Mouse (Mus musculus) thymus, postnatal 25 days (tissue): ENCODE results near the gene Sorbs1.

Source experiments
- DNase-seq: peaks from one replicate; pipeline ENCODE4 v3.0.0; 2022

Gene Sorbs1

DNA sequence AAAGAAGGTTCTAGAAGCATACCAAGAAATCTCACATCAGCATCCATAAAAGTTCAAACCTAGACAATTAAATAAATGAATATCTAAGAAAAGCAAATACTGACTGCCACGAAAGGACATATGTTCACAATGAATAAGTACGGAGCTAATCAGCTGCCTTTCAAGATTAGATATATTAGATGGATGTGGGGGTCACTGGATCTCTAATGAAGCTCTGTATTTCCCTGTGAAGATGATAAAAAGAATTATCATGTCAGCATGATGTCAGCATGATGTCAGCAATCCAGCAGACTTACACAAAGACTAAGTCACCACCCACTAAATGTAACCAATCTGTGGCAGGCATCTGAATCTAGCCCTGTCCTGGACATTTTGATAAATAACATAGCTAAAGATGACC lies 77.8 kb downstream of the Sorbs1 start:
- DNase-seq, result no peak

DNA sequence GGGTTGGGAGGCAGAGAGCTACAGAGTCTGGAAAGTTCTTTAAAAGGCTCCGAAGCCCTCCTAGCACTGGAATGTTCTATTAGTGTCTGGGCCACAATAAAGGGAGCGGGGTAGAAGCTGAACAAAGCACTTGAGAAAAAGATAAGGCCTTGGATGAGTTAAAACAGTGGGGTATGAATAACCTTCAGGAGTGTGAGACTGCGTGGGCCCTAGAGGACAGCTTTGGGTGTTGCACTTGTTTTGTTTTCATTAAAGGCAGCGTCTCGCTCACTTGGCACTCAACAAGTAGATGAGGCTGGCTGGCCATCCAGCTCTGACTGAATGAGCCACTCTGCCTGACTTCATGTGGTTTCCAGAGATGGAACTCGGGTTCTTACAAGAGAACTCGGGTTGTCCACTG lies 78.5 kb downstream of the Sorbs1 start:
- no peak for DNase-seq

DNA sequence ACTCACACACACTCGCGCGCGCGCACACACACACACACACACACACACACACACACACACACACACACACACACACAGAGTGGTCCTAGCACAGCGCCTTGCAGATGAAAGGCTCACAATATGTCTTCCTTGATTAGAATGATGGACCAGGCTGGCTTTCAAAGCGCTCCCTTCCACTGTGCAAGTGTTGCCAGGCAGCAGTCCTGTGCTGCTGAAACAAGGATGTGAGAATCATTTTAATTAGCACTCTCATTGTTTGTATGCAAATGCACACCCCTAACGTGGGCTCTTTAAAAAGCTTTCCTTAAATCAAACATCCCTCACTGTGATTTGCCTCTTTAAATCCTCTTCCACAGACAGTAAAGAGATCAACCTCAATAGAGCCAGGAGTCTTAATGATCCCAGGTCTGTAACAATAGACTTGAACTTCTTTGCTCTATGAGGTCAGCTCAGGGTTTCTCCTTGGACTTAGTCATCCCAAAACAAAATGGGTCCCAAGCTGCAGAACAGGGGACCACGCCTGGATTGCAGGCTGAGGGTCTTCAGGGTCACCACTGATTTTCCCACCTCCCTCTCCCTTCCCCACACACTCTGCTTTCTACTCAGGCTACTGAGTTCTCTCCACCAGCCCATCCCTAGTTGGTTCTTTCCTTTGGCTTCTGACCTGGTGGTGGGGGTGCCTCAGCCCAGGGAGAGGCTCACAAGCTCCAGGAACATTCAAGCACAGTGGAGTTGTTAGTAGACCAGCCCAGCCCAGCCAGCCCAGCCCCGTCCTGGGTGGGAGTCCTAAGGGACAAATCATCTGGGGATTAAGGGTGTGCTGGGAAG lies 79.3 kb downstream of the Sorbs1 start:
- DNase-seq, result no peak

DNA sequence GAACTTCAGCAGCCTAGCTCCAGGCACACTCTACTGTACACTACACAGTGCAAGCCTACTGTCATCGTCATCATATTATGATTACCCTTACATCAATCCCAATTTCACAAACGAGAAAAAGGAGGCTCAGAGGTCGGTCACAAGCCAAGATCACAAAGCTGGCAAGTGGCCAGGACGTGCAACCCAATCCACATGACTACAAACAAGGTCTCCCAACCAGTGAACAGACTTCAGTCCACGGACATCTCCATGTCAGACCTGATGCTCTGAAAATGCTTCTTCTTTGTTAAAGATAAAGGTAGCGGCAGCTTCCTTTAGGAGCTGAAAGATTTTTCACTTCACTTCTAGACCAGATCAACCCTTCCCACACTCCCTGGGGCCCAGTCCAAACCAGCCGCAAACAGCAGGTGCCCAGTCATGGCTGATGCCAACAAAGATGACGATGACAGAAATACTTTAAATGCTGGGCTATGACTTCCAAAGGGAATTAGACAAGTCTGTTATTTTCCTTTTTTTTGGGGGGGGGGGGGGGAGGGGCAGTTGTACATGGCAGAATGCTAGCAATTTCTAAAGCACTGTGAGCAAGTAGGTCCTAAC lies 80.2 kb downstream of the Sorbs1 start:
- DNase-seq, result no peak

DNA sequence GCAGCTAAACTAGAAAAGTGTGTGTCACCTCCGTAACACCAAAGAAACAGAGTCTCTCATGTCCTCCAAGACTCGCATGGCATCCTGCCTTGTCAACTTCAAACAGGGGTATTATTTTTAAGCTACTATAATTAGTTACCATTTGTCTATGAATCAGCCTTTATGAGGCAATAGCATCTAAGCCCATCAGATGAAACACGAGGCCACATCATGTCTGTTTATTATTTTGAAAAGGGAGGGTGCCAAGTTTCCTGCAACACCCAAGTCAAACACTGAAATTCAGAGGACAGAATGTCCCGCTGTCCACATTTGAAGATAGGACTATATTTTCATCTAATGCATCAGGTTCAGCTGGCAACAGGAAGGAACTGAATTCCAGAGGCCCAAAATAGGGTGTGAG lies 81.6 kb downstream of the Sorbs1 start:
- DNase-seq, result no peak

DNA sequence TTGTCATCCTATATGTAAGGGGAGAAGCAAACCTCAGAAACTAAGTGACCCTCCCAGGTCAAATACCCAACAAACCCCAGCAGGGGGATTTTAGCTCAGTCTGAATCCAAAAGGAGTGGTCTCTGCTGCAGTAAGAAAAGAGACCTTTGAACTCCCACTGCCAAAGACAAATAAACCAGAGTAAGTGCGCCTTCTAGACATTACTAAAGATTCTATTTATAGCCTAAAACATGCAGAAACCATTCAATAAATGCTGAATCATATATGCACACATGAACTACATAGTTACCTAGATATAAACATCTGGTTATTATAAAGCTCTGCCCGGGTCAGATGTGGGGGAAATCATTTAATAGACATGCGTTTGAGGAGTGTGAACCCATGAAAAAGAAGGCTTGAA lies 84.0 kb downstream of the Sorbs1 start:
- DNase-seq, result no peak

DNA sequence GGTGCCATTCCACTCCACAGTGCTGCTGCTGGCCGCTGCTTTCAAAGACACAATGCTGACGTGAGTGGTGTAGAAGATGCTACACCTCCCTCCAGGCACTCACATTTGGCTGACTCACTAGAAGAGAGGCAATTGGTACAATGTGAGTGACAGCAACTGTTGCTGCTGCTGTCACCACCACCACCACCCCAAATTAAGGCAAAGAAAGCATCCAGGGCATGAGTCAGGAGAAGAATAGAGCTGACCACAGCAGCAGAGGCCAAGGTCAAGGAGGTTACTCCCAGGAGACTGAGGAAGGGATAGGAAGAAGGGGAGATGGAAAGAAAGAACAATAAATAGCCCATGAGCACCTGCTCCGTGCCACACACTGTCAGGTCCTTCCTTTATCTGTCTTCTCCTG lies 84.4 kb downstream of the Sorbs1 start:
- no peak for DNase-seq

DNA sequence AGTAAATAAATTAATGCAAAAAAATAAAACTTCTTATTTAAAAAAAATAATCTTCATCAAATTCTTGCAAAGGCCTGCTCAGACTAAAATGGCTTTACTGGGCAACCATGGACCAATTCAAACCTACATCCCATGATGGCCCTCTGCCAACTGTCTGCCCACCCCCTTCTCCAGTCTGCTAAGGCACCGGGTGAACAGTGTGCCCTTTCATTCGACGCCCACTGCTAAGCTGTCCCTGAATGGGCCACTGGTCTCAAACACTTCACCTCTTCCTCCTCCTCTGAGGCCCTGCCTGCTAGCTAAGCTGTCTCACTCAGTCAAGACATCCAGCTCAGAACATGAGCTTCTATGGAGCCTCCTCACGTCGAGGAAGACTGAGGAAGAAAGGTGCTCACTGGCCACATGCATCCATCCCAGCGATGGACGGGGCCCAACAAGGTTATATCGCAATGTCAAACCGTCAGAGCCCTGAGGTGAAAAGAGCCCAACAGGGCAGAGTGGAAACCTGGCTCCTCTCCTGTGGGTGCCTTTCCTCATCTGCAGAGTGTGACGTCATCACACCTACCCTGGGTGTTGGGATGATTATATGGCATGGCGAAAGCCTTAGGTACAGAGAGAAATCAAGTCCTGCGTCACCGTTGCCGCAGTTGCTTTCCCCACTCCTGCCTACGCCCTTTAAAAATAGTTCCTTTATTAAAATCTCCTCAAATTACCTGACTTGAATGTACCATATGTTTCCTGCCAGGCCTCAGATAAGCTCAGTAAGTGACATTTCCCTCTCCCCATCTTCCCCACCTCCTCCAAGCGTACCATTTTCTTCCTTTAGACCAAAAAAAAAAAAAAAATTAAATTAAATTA lies 87.2 kb downstream of the Sorbs1 start:
- DNase-seq, result no peak

DNA sequence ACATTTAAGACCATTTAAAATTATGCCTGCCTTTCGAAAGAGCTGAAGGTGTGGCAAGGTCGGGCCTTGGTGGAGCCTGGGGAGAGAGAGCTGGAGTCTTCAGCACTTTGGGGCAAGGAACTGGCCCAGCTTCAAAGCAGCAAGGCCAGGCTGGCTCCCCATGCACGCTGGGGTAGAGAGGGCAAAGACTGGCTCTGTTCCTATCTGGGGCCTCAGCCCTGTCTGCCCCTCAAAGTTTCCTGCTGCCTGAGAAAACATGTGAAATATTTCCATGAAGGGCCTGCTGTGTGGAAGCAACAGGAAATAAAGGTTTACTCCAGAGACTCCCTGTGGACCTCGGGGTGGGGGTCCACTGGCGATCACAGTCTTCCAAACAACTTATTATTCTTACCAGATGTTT lies 88.3 kb downstream of the Sorbs1 start:
- DNase-seq, result no peak

DNA sequence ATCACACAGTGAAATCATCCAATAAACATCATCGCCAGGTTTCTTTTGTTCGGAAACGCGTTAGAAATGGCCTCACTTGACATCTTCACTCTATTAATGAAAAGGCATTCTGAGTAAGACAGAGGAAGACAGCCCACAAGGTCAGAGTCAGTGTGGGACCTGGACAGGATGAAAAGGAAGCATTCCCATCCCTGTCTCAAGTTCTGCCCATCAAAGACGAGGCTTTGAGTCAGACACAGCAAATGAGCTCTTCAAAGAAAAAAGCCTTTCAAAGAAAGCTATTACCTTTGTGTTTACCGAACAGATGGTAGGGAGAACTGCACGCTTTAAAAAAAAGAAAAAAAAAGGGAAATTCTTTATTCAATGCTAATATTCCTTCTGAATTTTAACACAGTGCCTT lies 92.5 kb downstream of the Sorbs1 start:
- DNase-seq, result no peak

DNA sequence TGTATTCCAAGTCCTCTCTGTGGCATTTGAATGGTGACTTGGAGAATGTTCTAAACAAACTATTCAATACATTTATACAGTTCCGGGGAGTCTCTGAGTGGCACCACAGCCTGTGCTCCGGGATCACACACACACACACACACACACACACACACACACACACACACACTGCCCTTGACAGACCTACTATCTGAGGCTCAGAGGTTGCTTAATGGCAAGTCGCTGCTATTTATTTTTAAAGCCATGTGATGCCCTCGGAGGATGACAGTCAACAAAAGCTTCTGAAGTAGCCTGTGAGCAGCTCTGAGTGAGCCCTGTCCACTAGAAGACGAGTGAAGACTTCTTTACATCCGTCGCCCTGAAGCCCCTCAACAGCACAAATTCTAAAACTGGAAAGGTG lies 94.3 kb downstream of the Sorbs1 start:
- no peak for DNase-seq

DNA sequence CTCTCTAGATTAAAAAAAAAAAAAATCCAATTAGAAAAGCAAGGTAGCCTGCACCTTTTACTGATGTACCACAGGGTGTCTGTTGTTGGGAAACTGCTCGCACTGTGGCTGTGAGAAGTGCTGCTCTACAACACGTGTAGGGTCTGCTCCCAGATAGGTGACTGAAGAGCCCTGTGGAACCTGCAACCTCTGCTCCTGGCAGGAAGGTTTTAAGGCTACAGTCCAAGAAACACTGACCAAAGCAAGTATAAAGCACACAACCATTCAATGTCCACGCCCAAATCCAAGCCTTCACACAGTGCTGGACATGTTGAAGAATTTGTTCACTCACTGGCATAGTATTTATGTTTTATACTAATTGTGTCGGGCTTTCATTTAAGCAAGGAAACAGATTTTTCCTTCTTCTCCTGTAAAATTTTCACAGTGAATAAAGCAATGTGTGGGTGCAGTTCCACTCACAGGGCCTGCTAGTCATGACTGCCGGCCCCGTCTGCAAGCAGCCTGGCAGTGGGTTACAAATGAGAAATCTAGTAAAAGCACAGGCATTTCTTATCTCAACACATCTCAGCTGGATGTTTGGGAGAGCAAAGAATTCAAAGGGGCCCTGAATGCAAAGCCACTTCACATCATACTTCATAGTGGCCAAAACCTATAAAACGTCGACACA lies 96.3 kb downstream of the Sorbs1 start:
- no peak for DNase-seq

DNA sequence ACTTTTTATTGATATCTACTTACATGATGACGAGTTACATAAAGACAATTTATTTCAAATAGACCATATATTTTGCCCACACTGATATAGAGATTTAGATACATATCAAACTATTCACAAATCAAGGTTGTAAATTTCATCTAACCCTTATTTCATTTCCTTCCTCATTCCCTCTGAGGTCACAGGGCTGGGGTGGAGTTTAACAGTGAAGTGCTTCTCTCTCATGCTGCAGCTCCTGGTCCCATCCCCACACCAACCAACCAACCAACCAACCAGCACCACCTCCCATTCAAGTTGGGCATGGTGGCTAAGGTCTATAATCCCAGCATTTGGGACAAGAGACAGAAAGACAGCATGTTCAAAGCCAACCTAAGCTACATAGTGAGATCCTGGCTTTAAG lies 97.9 kb downstream of the Sorbs1 start:
- no peak for DNase-seq

DNA sequence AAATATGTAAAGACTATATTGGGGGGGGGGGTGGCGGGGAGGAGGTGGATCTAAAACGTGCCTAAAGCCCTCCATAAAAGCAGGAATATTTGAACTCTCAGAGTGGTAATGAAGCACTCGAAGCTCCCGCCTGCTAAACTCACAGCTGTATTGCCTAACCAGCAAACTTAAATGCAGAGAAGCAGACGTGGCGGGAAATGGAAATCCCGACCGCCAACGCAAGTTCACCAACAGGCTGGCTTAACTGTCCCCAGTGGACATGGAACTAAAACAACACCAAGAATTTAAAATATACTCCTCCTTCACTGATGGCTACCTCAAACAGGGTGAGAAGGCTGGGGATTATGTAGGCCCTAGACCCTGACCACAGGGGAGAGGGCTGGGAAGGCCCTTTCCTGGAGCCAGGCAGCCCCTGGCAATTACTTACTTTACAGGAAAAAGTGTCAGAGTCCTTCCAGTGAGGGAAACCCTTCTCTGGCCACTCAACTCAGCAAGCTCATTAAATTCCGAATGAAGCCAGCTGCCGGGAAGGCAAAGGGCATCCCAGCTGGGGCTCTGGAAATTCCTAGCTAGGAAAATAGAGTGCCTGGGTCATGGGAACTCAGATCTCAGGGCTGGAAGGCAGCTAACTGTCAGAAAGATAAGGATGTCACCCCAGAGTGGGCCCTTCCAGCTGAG lies 98.6 kb downstream of the Sorbs1 start:
- no peak for DNase-seq

DNA sequence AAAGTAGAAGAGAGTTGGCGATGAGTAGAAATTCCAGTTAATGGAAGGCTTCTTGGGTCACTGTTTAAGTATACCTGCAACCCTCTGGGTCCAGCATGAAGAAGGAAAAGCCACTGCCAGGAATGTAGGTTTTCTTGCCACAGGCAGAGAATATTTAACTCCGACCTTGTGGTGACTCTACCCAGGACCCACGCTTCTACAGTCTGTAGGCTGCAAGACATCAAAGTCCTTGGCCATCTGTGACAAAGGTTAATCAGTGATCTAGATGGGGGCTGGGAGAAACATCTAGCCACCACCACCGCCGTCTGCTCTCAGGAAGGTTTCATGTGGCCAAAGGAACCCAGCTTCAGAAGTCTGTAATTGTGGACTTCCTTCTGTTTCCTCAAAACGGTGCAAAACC lies 99.2 kb downstream of the Sorbs1 start:
- no peak for DNase-seq

DNA sequence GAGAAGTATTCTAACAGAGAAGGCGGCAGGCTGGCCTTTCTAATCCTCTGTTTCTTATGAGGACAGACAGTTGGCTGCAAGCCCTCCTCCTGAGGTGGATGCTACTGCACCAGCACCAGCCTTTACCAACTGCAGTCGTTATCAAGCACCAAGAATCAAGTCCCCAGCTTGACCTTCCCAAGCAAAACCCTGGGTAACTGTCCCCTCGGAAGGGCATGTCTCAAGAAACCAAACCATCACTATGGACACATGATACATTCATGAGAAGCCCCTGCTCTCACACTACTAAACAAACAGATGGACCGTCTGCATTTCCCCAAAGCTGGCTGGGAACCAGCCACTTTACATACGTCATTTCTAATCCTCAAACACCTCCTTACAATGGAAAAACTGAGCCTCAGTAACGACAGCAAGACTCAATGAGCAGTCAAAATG lies 102.2 kb downstream of the Sorbs1 start:
- DNase-seq, result no peak

DNA sequence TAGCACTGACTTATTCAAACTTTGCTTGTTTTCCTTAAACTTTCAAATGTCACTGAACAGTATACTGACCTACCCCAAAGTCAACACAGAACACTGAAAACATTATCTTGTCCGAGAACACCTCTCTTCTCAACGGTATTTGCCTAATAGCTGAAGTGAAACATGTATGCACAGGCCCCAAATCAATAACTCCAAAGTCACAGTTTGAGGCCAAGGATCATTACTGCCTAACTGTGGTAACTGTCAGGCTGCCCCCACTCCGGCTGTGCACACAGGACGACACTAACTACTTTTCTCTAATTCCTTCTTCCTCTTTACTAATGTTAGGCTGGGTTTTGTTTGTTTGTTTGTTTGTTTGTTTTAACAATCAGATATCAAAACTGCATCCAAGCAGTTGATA lies 103.1 kb downstream of the Sorbs1 start:
- DNase-seq, result no peak

DNA sequence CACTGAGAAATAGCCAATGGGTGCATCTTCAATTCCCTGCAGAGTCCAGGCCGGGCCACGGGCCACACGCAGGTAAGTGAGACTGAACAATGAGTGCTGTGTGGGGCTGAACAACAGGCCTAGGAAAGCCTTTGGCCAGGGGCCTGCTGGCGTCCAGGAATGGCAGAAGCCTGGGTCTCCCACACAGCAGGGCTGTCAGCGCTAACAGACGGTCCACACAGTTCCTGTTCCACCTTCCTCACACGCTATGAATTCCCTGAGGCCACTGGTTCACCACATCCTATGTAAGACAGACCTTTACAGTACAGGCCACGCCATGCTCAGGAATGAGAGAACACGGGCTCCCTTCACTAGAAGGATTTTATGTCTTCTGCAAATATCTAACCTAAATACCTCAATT lies 103.5 kb downstream of the Sorbs1 start:
- no peak for DNase-seq

DNA sequence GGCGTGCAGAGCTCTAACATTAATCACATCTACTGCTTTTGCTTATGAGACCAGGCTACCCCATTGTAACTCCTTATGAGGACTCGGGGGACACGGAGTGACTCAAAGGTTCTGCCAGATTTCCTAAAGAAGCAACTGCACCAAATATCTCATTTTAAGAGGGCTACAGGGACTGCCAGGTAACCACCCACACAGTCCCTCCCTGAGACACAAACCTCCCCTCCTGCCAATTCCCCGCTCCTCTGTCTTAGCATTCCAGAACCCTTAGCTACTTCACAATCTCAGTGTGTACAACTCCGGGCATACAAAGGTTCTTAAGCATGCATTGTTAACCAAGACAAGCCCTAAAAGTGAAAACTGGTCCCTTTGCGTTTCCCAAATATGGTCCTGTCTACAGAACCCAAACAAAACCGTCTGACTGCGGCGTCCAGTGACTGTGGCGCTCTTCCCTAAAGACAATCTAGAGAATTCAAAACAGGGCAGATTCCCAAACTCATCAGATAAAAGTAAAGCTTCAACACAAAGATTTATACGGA lies 104.0 kb downstream of the Sorbs1 start:
- no peak for DNase-seq

DNA sequence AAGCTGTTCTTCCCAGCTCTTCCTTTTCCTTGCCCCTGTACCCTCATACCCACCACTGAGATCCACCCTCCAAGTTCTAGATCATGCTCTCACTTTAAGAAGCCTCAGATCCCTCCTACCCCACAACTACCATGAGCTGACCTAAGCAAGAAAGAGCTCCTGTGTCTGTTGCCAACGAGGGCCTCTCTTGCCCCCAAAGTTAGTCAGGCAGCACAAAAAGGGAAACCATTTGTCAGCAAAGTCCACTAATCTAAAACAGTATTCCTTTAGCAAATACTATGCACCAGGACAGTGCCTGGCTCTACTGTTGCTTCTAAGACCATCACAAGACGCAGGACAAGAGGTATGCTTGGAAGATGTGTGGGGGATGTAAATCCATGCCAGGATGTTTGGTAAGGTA lies 106.4 kb downstream of the Sorbs1 start:
- DNase-seq, result no peak

DNA sequence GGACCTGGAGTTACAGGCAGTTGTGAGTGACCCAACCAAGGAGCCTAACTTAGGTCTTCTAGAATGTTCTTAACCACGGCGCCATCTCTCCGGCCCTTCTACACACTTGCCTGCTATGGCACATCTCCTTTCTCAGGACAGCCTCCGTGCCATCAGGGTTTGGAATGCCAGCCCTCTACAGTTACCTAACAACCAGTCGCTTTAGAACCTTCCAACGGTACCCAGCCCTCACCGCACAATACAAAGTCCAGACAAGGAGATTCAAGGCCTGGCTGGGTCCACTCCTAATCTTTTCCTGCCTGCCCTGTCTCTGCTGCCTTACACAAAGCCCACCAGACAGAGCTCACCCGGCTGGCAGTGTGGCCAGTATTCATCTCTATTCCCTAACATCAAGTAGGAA lies 106.9 kb downstream of the Sorbs1 start:
- DNase-seq, result no peak

DNA sequence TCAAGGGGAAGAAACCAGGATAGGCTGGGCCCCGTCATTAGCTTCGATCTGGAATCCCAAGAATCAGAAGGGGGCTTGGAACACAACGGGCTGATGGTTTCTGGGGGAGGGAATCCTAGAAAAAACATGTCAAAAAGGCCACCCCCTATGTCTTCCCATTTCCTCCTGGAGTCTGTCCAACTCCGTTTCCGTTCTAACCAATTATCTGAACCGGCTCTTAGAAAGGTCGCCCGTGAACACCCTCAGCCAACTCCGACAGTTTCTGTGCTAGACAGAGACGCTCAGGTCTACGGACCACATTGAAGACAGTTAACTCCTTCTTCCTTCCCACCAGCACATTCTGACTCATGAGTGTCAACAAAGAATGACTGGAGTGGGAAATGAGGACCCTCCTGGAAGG lies 107.8 kb downstream of the Sorbs1 start:
- no peak for DNase-seq
